Mouse (Mus musculus): ENCODE results near the gene Sephs2.

Sephs2 gene

GRCm38 (mm10) chr7:127232622-127233367 is 41.1 kb downstream of the Sephs2 start, which contains the start of the genes Zfp553 and Sept1:
Zfp553 (plus strand) TSS chr7:127233061.
Sept1 (minus strand) TSS chr7:127233130.
- peak; percentile 89 for DNase-seq (ENCODE audit: low spot score)

DNA sequence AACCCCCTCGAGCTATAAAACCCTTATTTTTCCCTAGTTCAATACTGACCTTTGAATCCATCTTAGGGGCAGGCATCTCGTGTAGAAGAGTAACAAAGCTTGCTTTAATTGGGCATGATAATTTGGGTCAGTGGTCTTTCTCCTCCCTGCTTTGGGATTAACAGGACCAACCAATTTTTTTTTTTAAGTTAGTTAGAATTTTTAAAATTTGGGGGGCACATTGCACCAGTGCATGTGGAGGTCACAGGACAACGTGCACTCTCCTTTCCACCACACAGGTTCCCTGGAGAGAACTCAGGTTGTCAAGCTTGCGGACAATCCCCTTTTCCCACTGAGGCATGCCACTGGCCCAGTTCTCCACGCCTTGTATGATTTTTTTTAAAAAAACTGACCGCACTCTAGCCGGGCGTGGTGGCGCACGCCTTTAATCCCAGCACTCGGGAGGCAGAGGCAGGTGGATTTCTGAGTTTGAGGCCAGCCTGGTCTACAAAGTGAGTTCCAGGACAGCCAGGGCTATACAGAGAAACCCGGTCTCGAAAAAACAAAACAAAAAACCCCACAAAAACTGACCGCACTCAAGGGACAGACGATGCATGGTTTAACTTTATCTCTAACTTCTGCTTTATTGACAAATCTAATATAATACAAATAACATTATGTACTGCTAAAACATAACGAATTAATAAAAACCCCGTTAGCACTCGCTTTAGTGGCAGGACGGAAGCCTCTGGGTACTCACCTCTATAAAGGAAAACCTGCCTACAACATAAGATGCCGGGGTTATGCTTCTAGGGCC is 41.8 kb downstream of the Sephs2 start:
- no peak for DNase-seq (ENCODE audit: low spot score)

DNA sequence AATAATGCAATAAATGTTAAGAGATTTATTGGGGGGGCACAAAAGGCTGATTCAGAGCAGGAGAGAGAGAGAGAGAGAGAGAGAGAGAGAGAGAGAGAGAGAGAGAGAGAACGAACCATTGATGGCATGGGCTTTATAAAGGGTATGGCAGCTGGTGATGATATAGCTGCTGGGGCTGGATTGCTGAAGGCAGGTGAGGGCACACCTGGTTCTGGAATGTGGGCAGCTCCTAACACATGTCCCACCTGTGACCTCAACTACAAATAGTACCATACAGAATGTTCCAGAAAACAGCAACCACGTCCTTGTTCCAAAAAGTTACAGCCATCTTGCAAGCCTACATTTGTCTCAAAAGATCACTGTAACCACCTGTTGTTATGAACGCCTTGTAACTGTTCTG is 42.5 kb downstream of the Sephs2 start:
- DNase-seq (ENCODE audit: low spot score) = no peak

DNA sequence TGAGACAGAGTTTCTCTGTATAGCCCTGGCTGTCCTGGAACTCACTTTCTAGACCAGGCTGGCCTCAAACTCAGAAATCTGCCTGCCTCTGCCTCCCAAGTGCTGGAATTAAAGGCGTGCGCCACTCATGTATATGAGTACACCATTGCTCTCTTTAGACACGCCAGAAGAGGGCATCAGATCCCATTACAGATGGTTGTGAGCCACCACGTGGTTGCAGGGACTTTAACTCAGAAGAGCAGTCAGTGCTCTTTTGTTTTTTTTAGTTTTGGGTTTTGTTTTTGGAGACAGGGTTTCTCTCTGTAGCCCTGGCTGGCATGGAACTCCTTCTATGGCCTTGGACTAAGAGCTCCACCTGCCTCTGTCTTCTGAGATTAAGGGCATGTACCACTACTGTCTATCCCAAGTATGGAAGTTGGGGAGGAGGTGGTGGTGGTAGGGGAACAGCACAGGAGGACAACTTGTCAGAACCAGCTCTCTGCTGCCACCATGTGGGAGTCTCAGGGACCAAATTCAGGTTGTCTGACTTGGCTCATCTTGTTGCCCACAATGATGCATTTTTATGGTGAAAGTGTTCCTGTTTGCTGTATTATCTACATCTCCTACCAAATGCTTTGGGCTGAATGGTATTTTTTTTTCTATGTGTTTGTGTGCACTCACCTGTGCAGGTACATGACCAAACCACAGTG is 45.1 kb downstream of the Sephs2 start:
- peak; percentile 85 for DNase-seq (ENCODE audit: low spot score)

DNA sequence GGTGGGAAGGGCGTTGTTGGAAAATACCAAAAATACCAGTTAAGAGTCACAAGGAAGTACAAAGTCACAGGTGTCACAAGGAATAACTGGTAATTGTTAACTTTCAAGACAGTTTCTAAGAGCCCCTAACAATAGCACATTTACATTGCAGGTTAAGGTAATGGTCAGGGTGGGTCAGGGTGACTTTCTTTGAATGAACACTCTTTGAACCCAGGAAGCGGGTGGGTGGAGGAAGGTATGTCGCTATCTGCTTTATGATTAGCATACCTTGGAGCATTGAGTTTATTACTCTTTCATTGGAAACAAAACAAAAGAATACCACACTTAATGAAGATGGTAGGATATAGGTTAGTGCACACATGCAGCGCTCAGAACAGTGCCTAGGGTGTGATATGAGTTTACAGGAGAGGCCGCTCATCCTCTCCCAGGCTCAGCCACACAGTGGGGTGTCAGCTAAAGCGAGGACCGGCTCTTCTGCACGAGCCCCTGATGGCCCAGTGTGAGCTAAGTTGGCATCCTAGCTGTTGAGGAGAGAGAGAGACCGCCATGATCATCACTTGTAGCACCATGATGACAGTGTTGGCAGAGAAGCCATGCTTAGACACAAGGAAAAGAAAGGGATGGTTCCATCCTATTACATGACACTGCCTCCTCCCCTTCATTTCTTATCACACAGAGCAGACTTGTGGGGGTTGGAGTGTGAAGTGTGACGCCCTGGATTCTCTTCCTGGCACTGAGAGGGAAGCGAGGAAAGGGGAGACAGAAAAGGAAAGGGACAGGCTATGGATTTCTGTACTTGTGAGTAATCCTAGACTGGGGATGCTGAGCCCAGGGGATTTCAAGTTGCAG is 48.5 kb downstream of the Sephs2 start:
- no peak for DNase-seq (ENCODE audit: low spot score)

DNA sequence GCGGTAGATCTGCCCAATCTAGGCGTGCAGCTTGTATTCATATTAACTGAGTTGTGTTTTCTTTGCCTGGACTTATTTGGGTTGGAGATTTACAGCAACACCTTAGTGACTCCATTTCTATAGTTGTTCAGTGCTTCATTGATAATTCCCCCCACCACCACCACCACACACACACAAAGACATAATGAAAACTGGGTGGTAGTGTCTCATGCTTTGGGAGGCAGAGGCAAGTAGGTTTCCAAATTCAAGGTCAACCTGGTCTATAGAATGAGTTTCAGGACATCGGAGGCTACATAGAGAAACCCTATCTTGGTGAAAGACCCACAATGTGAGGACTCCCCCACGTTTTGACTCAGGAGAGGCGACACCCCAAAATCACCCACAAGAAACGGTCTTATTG is 49.2 kb downstream of the Sephs2 start:
- DNase-seq (ENCODE audit: low spot score) = no peak

DNA sequence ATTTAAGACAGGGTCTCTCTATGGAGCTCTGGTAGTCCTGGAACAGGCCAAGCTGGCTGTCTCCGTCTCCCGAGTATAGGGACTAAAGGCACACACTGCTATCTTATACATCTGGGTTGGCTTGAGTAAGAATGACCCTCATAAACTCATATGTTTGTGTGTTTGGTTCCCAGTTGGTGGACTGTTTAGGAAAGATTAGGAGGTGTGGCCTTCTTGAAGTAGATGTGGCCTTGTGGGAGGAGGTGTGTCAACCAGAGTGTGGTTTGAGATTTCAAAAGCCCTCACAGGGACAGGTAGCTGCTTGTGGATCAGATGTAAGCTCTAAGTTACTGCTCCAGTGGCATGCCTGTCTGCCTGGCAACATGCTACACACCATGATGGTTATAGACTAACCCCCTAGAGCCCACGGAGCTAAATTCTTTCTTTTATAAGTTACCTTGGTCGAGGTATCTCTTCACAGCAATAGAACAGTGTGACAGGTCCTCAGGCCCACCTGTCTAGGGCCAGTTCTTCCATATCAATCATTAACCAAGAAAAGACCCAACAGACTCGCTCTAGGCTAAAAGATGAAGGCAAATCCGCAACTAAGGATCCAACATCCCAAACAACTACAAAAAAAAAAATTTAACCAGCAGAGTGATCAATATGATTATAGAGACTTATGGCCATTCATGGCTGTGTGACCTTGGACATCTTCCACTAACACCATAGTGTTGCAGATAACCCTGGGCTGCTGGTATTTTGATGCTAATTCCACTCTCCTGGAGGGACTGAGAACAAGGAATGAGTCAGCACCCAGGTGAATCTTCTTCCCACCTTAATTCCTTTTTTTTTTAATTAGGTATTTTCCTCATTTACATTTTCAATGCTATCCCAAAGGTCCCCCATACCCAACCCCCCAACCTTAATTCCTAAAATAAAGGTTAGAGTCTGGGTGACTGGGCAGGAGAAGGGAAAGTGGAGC is 50.1 kb downstream of the Sephs2 start:
- no peak for DNase-seq (ENCODE audit: low spot score)

DNA sequence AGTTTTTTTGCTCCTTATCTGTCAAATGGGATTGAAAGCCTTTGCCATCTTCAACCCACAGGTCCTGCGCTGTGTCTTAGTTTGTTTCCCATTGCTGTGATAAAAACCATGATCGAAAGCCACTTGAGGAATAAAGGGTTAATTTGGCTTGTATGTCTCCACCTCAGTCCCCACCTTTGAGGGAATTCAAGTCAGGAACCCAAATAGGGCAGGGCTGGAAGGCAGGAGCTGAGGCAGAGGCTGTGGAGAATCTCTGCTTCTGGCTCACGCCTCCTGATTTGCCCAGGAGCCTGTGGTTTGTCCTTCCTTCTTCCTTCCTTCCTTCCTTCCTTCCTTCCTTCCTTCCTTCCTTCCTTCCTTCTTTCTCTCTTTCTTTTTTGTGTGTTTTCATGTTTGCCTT is 50.7 kb downstream of the Sephs2 start:
- no peak for DNase-seq (ENCODE audit: low spot score)

All from embryo, embryonic 10 days (tissue).